Mouse (Mus musculus): ENCODE results near the gene Nceh1. TPM values are rescaled to one million over a fixed set of nuclear protein-coding genes. Genes with fewer than 3 reads are reported as not detected.

Gene Nceh1
- polyA plus RNA-seq, 1 experiment = 51.5 TPM

DNA sequence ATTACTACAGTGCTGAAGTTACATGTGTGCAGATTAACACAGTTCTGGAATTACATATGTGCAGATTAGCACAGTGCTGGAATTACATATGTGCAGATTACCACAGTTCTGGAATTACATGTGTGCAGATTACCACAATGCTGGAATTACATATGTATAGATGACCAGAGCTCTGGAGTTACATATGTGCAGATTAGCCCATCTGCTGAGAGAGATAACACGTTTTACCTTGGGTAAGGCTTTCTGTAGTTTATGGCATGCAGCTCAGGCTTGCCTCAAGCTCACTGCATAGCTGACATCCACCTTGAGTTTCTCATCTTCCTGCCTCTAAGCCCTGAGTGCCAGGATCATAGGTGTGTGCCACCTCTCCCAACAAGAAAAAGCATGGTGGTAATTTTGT is 52.2 kb downstream of the Nceh1 start:
- no peak for DNase-seq
- Histone ChIP-seq H3K4me3 (replicated peaks; ENCODE audit: insufficient read depth, low read depth, low read length) (no peak overlapping the region), H3K27ac (ENCODE audit: insufficient read depth, low read length) (no peak overlapping the region), H3K4me1 (ENCODE audit: control insufficient read depth, insufficient read depth, low read length) (no peaks in the 10 kb centered on the region), H3K27me3 (ENCODE audit: control insufficient read depth, insufficient read depth, low read length) (no peaks in the 10 kb centered on the region)
- TF ChIP-seq CTCF (IDR thresholded peaks at IDR 0.05; ENCODE audit: borderline replicate concordance, insufficient read depth, low read depth, low read length) (no peak), POLR2A (IDR thresholded peaks at IDR 0.05; ENCODE audit: borderline replicate concordance, insufficient read depth, low read length) (no peak)
- 46% methylated on average over 1 of the region's 1 CpGs for WGBS

DNA sequence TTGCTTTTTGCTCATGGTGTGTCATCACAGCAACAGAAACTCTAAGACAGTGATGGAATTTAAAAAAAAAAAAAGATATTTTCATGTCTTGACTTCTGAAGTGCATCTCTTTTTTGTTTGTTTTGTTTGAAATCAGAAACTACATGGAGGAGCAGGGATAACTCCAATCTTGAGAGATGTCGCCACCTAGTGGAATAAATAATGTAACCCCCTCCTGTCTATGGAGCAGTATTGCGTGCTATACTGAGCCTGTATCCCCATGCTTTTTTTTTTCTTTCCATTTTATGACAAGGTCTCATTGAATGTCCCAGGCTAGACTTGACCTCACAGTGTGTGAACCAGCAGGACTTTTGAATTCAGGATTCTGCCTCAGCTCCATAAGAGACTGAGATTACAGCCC is 54.5 kb downstream of the Nceh1 start:
- DNase-seq = peak in 1 of 2 experiments; percentile 51
- Histone ChIP-seq H3K4me3 (replicated peaks; ENCODE audit: insufficient read depth, low read depth, low read length) (no peak overlapping the region), H3K27me3 (ENCODE audit: control insufficient read depth, insufficient read depth, low read length) (no peaks in the 10 kb centered on the region), H3K27ac (ENCODE audit: insufficient read depth, low read length) (no peak overlapping the region), H3K4me1 (ENCODE audit: control insufficient read depth, insufficient read depth, low read length) (no peaks in the 10 kb centered on the region)
- whole genome bisulfite sequencing = 17% methylated on average over 2 of the region's 2 CpGs
- no peak for TF ChIP-seq POLR2A (IDR thresholded peaks at IDR 0.05; ENCODE audit: borderline replicate concordance, insufficient read depth, low read length)
- TF ChIP-seq CTCF (IDR thresholded peaks at IDR 0.05; ENCODE audit: borderline replicate concordance, insufficient read depth, low read depth, low read length) = peak; percentile 43; the same call in 1 of the 2 replicates

DNA sequence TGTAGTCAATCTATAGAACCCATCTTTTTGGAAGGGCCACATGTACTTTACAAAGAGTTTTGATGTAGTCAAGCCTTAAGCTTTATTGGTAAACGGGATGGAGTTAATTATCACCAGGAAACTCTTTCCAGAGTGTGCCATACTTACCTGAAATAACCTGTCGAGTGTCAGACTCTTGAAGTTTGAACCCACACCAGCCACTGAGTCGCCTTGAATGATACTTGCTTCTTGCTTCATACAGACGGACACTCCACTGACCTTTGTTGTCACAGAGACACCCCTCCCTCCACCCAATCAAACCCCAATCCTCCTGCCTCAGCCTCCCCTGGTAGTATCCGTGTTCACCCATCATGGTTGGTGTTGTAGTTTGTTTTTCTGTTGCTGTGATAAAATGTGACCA is 55.8 kb downstream of the Nceh1 start:
- Histone ChIP-seq H3K27me3 (ENCODE audit: control insufficient read depth, insufficient read depth, low read length) (no peaks in the 10 kb centered on the region), H3K4me3 (replicated peaks; ENCODE audit: insufficient read depth, low read depth, low read length) (no peak overlapping the region), H3K4me1 (ENCODE audit: control insufficient read depth, insufficient read depth, low read length) (no peaks in the 10 kb centered on the region), H3K27ac (ENCODE audit: insufficient read depth, low read length) (no peak overlapping the region)
- DNase-seq = no peak
- 89% methylated on average over 5 of the region's 5 CpGs for WGBS
- no peak for TF ChIP-seq CTCF (IDR thresholded peaks at IDR 0.05; ENCODE audit: borderline replicate concordance, insufficient read depth, low read depth, low read length)
- TF ChIP-seq POLR2A (IDR thresholded peaks at IDR 0.05; ENCODE audit: borderline replicate concordance, insufficient read depth, low read length) = no peak

DNA sequence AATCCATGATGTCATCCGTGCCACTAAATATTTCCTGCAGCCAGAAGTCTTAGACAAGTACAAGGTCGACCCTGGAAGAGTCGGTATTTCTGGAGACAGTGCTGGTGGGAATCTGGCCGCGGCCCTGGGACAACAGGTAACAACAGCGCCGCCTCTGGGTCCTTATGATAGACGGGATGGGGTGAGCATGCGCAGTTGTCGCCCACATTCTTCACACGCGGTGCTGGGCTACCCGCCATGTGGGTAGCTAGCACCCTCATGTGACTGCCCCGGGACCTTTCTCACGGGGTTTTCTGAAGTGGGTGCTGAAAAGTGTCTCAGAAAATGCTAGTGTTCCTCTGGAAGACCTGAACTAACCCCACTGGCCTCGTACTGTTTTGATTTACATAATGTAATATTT is 56.8 kb downstream of the Nceh1 start:
- TF ChIP-seq POLR2A (IDR thresholded peaks at IDR 0.05; ENCODE audit: borderline replicate concordance, insufficient read depth, low read length) (no peak), CTCF (IDR thresholded peaks at IDR 0.05; ENCODE audit: borderline replicate concordance, insufficient read depth, low read depth, low read length) (no peak)
- Histone ChIP-seq H3K4me1 (ENCODE audit: control insufficient read depth, insufficient read depth, low read length) (no peaks in the 10 kb centered on the region), H3K27me3 (ENCODE audit: control insufficient read depth, insufficient read depth, low read length) (no peaks in the 10 kb centered on the region), H3K27ac (ENCODE audit: insufficient read depth, low read length) (no peak overlapping the region), H3K4me3 (replicated peaks; ENCODE audit: insufficient read depth, low read depth, low read length) (no peak overlapping the region)
- no peak for DNase-seq
- 93% methylated on average over 16 of the region's 16 CpGs for WGBS

DNA sequence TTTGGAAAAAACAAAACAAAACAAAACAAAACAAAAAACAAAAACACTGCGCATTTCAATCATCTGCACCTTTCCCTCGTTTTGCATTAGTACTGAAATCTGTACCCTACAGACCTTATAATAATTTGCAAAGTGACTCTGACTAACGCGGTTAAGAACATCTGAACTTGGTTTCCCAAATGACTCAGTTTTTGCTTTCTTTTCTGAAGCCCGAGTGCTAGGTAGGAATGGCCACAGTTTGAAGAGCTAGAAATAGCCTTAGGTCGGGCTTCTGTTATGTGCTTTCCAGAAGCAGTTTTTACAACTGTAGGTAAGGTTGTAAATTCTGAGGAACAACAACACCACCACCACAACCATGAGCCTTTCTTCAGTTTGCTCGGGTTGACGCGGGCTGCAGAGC is 59.1 kb downstream of the Nceh1 start:
- Histone ChIP-seq H3K4me1 (ENCODE audit: control insufficient read depth, insufficient read depth, low read length) (no peaks in the 10 kb centered on the region), H3K27ac (ENCODE audit: insufficient read depth, low read length) (no peak overlapping the region), H3K27me3 (ENCODE audit: control insufficient read depth, insufficient read depth, low read length) (no peaks in the 10 kb centered on the region), H3K4me3 (replicated peaks; ENCODE audit: insufficient read depth, low read depth, low read length) (no peak overlapping the region)
- DNase-seq = no peak
- 94% methylated on average over 9 of the region's 9 CpGs for WGBS
- no peak for TF ChIP-seq CTCF (IDR thresholded peaks at IDR 0.05; ENCODE audit: borderline replicate concordance, insufficient read depth, low read depth, low read length)
- TF ChIP-seq POLR2A (IDR thresholded peaks at IDR 0.05; ENCODE audit: borderline replicate concordance, insufficient read depth, low read length) = no peak

DNA sequence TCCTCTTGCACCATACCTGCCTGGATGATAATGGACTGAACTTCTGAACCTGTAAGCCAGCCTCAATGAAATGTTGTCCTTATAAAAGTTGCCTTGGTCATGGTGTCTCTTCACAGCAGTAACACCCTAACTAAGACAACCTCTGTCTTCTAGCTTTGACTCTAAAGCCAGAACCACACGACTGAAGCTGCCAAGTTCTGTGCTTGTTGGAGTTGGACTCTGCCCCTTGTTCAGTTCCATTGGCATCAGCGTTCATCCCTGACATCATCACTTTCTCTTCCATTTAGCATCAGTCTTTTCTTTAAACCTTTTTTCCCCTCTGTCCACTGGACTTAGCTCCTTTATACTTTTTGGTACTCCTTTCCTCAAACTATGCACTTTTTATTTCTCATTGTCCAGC is 63.4 kb downstream of the Nceh1 start:
- TF ChIP-seq POLR2A (IDR thresholded peaks at IDR 0.05; ENCODE audit: borderline replicate concordance, insufficient read depth, low read length) (no peak), CTCF (IDR thresholded peaks at IDR 0.05; ENCODE audit: borderline replicate concordance, insufficient read depth, low read depth, low read length) (no peak)
- no peaks in the 10 kb centered on the region for H3K27me3 ChIP-seq (ENCODE audit: control insufficient read depth, insufficient read depth, low read length)
- 79% methylated on average over 2 of the region's 2 CpGs for WGBS
- H3K4me3 ChIP-seq (replicated peaks; ENCODE audit: insufficient read depth, low read depth, low read length) = no peak overlapping the region
- H3K27ac ChIP-seq (ENCODE audit: insufficient read depth, low read length) = no peak overlapping the region
- H3K4me1 ChIP-seq (ENCODE audit: control insufficient read depth, insufficient read depth, low read length) = no peaks in the 10 kb centered on the region
- DNase-seq = no peak

DNA sequence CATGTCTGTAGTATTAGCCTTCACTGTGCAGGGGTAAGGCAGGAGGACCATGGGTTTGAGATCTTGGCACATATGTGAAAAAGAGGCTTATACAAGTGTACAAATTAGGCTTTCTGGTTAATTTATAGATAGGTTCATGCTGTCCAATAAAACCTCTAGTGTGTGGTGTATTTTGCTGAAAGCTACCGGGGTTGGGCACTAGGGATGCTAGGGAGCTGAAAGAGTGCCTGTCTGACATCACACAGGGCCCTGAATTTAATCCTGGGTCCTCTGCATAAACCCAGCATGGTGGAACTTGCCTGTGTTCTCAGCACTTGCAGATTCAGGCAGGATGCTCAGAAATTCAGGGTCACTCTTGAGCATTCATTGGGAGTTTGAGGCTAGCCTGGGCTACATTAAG is 65.0 kb downstream of the Nceh1 start:
- no peak for DNase-seq
- Histone ChIP-seq H3K4me3 (replicated peaks; ENCODE audit: insufficient read depth, low read depth, low read length) (no peak overlapping the region), H3K4me1 (ENCODE audit: control insufficient read depth, insufficient read depth, low read length) (no peaks in the 10 kb centered on the region), H3K27me3 (ENCODE audit: control insufficient read depth, insufficient read depth, low read length) (no peaks in the 10 kb centered on the region), H3K27ac (ENCODE audit: insufficient read depth, low read length) (no peak overlapping the region)
- 74% methylated on average over 1 of the region's 1 CpGs for WGBS
- TF ChIP-seq POLR2A (IDR thresholded peaks at IDR 0.05; ENCODE audit: borderline replicate concordance, insufficient read depth, low read length) = no peak
- TF ChIP-seq CTCF (IDR thresholded peaks at IDR 0.05; ENCODE audit: borderline replicate concordance, insufficient read depth, low read depth, low read length) = no peak

DNA sequence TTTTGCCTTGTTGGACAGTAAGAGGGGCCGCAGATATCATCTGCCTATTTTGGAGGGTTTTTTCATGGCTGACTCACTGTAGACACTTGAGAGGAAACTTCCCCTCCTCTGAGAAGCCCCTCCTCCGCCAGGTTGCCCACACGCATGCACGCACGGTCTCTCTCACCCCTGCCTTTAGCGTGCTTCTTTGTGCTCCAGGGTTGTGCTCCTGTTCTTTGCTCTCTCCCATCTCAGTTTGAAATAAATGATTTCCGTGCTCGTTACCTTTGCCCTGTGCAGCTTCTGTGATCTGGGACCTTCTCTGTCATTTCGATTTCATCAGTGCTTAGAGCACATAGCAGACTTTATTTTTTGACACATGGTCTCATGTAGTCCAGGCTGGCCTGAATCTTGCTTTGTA is 66.3 kb downstream of the Nceh1 start:
- DNase-seq = no peak
- Histone ChIP-seq H3K27ac (ENCODE audit: insufficient read depth, low read length) (no peak overlapping the region), H3K4me1 (ENCODE audit: control insufficient read depth, insufficient read depth, low read length) (no peaks in the 10 kb centered on the region), H3K27me3 (ENCODE audit: control insufficient read depth, insufficient read depth, low read length) (no peaks in the 10 kb centered on the region), H3K4me3 (replicated peaks; ENCODE audit: insufficient read depth, low read depth, low read length) (no peak overlapping the region)
- 87% methylated on average over 9 of the region's 9 CpGs for WGBS
- TF ChIP-seq CTCF (IDR thresholded peaks at IDR 0.05; ENCODE audit: borderline replicate concordance, insufficient read depth, low read depth, low read length) (no peak), POLR2A (IDR thresholded peaks at IDR 0.05; ENCODE audit: borderline replicate concordance, insufficient read depth, low read length) (no peak)

Data from cerebellum, adult 2 months (tissue).